Mouse (Mus musculus): ENCODE results near the gene Clec4e. TPM values are rescaled to one million over a fixed set of nuclear protein-coding genes. Genes with fewer than 3 reads are reported as not detected.
"Not testable (repeated sequence)": the region's sequence is repeated elsewhere in the genome, so short reads cannot be mapped to it uniquely, and the experiment has no call there.

Gene Clec4e
- polyA plus RNA-seq (2015; fragmentation: Nextera tagmentation; extraction: Ambion mirVana): 0.21 and 0.48 TPM in 2 replicates

- H3K4me2 ChIP-seq: no peak within 1 kb of the TSS
- no peak within 1 kb of the TSS for H3K4me3 ChIP-seq (replicated peaks)
- no peak within 1 kb of the TSS for H3K27ac ChIP-seq
- H3K9me3 ChIP-seq: no peaks in the 10 kb centered on the region
- no peak for ATAC-seq (ENCODE audit: insufficient read depth, low FRiP score, low read depth)
- 77% methylated on average over 4 of the region's 4 CpGs for WGBS
- H3K4me1 ChIP-seq: no peaks in the 10 kb centered on the region
- H3K9ac ChIP-seq: no peak within 1 kb of the TSS
- H3K36me3 ChIP-seq: no peaks in the 10 kb centered on the region
- no peaks in the 10 kb centered on the region for H3K27me3 ChIP-seq (replicated peaks)
Measured at GRCm38 (mm10) chr6:123289753-123290152, at the start of gene Clec4e. Gene Clec4e (minus strand): TSS chr6:123289870.

- no peak overlapping the region for H3K4me3 ChIP-seq (replicated peaks)
- no peak overlapping the region for H3K4me2 ChIP-seq
- no peaks in the 10 kb centered on the region for H3K36me3 ChIP-seq
- no peak for ATAC-seq (ENCODE audit: insufficient read depth, low FRiP score, low read depth)
- 30% methylated on average over 2 of the region's 2 CpGs for WGBS
- H3K27ac ChIP-seq: no peak overlapping the region
- no peaks in the 10 kb centered on the region for H3K4me1 ChIP-seq
- H3K9ac ChIP-seq: no peak overlapping the region
- H3K27me3 ChIP-seq (replicated peaks): no peaks in the 10 kb centered on the region
- no peaks in the 10 kb centered on the region for H3K9me3 ChIP-seq
Measured at GRCm38 (mm10) chr6:123332503-123332902, 42.8 kb upstream of the Clec4e start.

- ATAC-seq (ENCODE audit: insufficient read depth, low FRiP score, low read depth): no peak
Measured at GRCm38 (mm10) chr6:123308033-123308432, 18.4 kb upstream of the Clec4e start, which contains the start of gene Vmn2r19. Gene Vmn2r19 (plus strand): TSS chr6:123308333.

GRCm38 (mm10) chr6:123306315-123306714, 16.6 kb upstream of the Clec4e start:
- not testable (repeated sequence) for H3K4me2 ChIP-seq; H3K9ac ChIP-seq; H3K4me3 ChIP-seq (replicated peaks); H3K27ac ChIP-seq; H3K9me3 ChIP-seq; H3K27me3 ChIP-seq (replicated peaks); H3K36me3 ChIP-seq; ATAC-seq (ENCODE audit: insufficient read depth, low FRiP score, low read depth); H3K4me1 ChIP-seq
- WGBS: 77% methylated on average over 7 of the region's 7 CpGs

More at GRCm38 (mm10) chr6:123308033-123308432, 18.4 kb upstream of the Clec4e start, which contains the start of gene Vmn2r19:
- H3K36me3 ChIP-seq: no peaks in the 10 kb centered on the region
- H3K4me2 ChIP-seq: no peak within 1 kb of the TSS
- H3K9me3 ChIP-seq: no peaks in the 10 kb centered on the region
- H3K9ac ChIP-seq: no peak within 1 kb of the TSS
- no peak within 1 kb of the TSS for H3K4me3 ChIP-seq (replicated peaks)
- H3K27ac ChIP-seq: no peak within 1 kb of the TSS
- H3K27me3 ChIP-seq (replicated peaks): no peaks in the 10 kb centered on the region
- no peaks in the 10 kb centered on the region for H3K4me1 ChIP-seq
- whole genome bisulfite sequencing: 85% methylated on average over 2 of the region's 2 CpGs

GRCm38 (mm10) chr6:123296687-123297086, 7.0 kb upstream of the Clec4e start:
- Histone ChIP-seq H3K9ac (no peak overlapping the region), H3K27me3 (replicated peaks) (no peaks in the 10 kb centered on the region), H3K36me3 (no peaks in the 10 kb centered on the region), H3K9me3 (no peaks in the 10 kb centered on the region), H3K27ac (no peak overlapping the region), H3K4me1 (no peaks in the 10 kb centered on the region), H3K4me2 (no peak overlapping the region), H3K4me3 (replicated peaks) (no peak overlapping the region)
- no peak for ATAC-seq (ENCODE audit: insufficient read depth, low FRiP score, low read depth)
- WGBS: 63% methylated on average over 1 of the region's 1 CpGs

GRCm38 (mm10) chr6:123293509-123293908, 3.8 kb upstream of the Clec4e start:
- H3K27ac ChIP-seq; ATAC-seq (ENCODE audit: insufficient read depth, low FRiP score, low read depth); H3K4me3 ChIP-seq (replicated peaks); H3K9me3 ChIP-seq; H3K4me2 ChIP-seq; H3K4me1 ChIP-seq; H3K36me3 ChIP-seq; H3K9ac ChIP-seq; H3K27me3 ChIP-seq (replicated peaks): not testable (repeated sequence)
- whole genome bisulfite sequencing: 86% methylated on average over 11 of the region's 11 CpGs

- Histone ChIP-seq H3K9ac (no peak overlapping the region), H3K9me3 (no peaks in the 10 kb centered on the region), H3K4me1 (no peaks in the 10 kb centered on the region), H3K27me3 (replicated peaks) (no peaks in the 10 kb centered on the region), H3K36me3 (no peaks in the 10 kb centered on the region), H3K4me2 (no peak overlapping the region), H3K4me3 (replicated peaks) (no peak overlapping the region), H3K27ac (no peak overlapping the region)
- ATAC-seq (ENCODE audit: insufficient read depth, low FRiP score, low read depth): peak; percentile 97
- WGBS: 100% methylated on average over 1 of the region's 1 CpGs
Measured at GRCm38 (mm10) chr6:123292751-123293400, 3.2 kb upstream of the Clec4e start.

- no peaks in the 10 kb centered on the region for H3K9me3 ChIP-seq
- H3K27ac ChIP-seq: no peak overlapping the region
- H3K9ac ChIP-seq: no peak overlapping the region
- no peaks in the 10 kb centered on the region for H3K4me1 ChIP-seq
- H3K4me2 ChIP-seq: no peak overlapping the region
- no peaks in the 10 kb centered on the region for H3K27me3 ChIP-seq (replicated peaks)
- no peak for ATAC-seq (ENCODE audit: insufficient read depth, low FRiP score, low read depth)
- 61% methylated on average over 10 of the region's 10 CpGs for WGBS
- H3K36me3 ChIP-seq: no peaks in the 10 kb centered on the region
- no peak overlapping the region for H3K4me3 ChIP-seq (replicated peaks)
Measured at GRCm38 (mm10) chr6:123288931-123289330, 739 bp downstream of the Clec4e start.

GRCm38 (mm10) chr6:123286311-123286710, 3.4 kb downstream of the Clec4e start:
- H3K9me3 ChIP-seq: no peaks in the 10 kb centered on the region
- H3K4me2 ChIP-seq: no peak overlapping the region
- no peaks in the 10 kb centered on the region for H3K4me1 ChIP-seq
- WGBS: 83% methylated on average over 2 of the region's 2 CpGs
- H3K27ac ChIP-seq: no peak overlapping the region
- no peaks in the 10 kb centered on the region for H3K27me3 ChIP-seq (replicated peaks)
- H3K36me3 ChIP-seq: no peaks in the 10 kb centered on the region
- ATAC-seq (ENCODE audit: insufficient read depth, low FRiP score, low read depth): no peak
- no peak overlapping the region for H3K9ac ChIP-seq
- H3K4me3 ChIP-seq (replicated peaks): no peak overlapping the region

- Histone ChIP-seq H3K4me3 (replicated peaks) (no peak overlapping the region), H3K27me3 (replicated peaks) (no peaks in the 10 kb centered on the region), H3K9me3 (no peaks in the 10 kb centered on the region), H3K27ac (no peak overlapping the region), H3K36me3 (no peaks in the 10 kb centered on the region), H3K9ac (no peak overlapping the region), H3K4me1 (no peaks in the 10 kb centered on the region), H3K4me2 (no peak overlapping the region)
- ATAC-seq (ENCODE audit: insufficient read depth, low FRiP score, low read depth): no peak
- WGBS: 84% methylated on average over 2 of the region's 2 CpGs
Measured at GRCm38 (mm10) chr6:123279443-123279842, 10.2 kb downstream of the Clec4e start.

- WGBS: 58% methylated on average over 5 of the region's 5 CpGs
- Histone ChIP-seq H3K36me3 (no peaks in the 10 kb centered on the region), H3K4me2 (no peak overlapping the region), H3K9me3 (no peaks in the 10 kb centered on the region), H3K9ac (no peak overlapping the region), H3K27ac (no peak overlapping the region), H3K4me3 (replicated peaks) (no peak overlapping the region), H3K4me1 (no peaks in the 10 kb centered on the region), H3K27me3 (replicated peaks) (no peaks in the 10 kb centered on the region)
- no peak for ATAC-seq (ENCODE audit: insufficient read depth, low FRiP score, low read depth)
Measured at GRCm38 (mm10) chr6:123266945-123267344, 22.7 kb downstream of the Clec4e start.

GRCm38 (mm10) chr6:123265809-123266208, 23.9 kb downstream of the Clec4e start:
- Histone ChIP-seq H3K4me3 (replicated peaks) (no peak overlapping the region), H3K9ac (no peak overlapping the region), H3K4me1 (no peaks in the 10 kb centered on the region), H3K36me3 (no peaks in the 10 kb centered on the region), H3K4me2 (no peak overlapping the region), H3K27me3 (replicated peaks) (no peaks in the 10 kb centered on the region), H3K9me3 (no peaks in the 10 kb centered on the region), H3K27ac (no peak overlapping the region)
- WGBS: 82% methylated on average over 4 of the region's 4 CpGs
- no peak for ATAC-seq (ENCODE audit: insufficient read depth, low FRiP score, low read depth)

- H3K36me3 ChIP-seq: no peaks in the 10 kb centered on the region
- no peaks in the 10 kb centered on the region for H3K4me1 ChIP-seq
- no peak overlapping the region for H3K9ac ChIP-seq
- H3K27ac ChIP-seq: no peak overlapping the region
- H3K9me3 ChIP-seq: no peaks in the 10 kb centered on the region
- 85% methylated on average over 3 of the region's 3 CpGs for WGBS
- no peaks in the 10 kb centered on the region for H3K27me3 ChIP-seq (replicated peaks)
- no peak overlapping the region for H3K4me3 ChIP-seq (replicated peaks)
- ATAC-seq (ENCODE audit: insufficient read depth, low FRiP score, low read depth): no peak
- H3K4me2 ChIP-seq: no peak overlapping the region
Measured at GRCm38 (mm10) chr6:123264194-123264593, 25.5 kb downstream of the Clec4e start.
